Mouse (Mus musculus): ENCODE measurements around the gene Sema5b. TPM values are rescaled to one million over a fixed set of nuclear protein-coding genes. Genes with fewer than 3 reads are reported as not detected.
"Not testable (repeated sequence)": the region's sequence is repeated elsewhere in the genome, so short reads cannot be mapped to it uniquely, and the experiment has no call there.

The Sema5b gene
- polyA plus RNA-seq, 1 experiment = not detected

- Histone ChIP-seq H3K27ac (ENCODE audit: control insufficient read depth, insufficient read depth, low read depth, low read length, poor library complexity) (no peak overlapping the region), H3K4me1 (ENCODE audit: control insufficient read depth, insufficient read depth, low read length) (no peaks in the 10 kb centered on the region), H3K4me3 (replicated peaks; ENCODE audit: control insufficient read depth, low read depth, low read length) (no peak overlapping the region)
- 83% methylated on average over 6 of the region's 6 CpGs for WGBS
- TF ChIP-seq CTCF (IDR thresholded peaks at IDR 0.05; ENCODE audit: control insufficient read depth, insufficient read depth, low read length) = no peak
- no peak for TF ChIP-seq POLR2A (IDR thresholded peaks at IDR 0.05; ENCODE audit: borderline replicate concordance, control insufficient read depth, low read depth, low read length)
Measured at GRCm38 (mm10) chr16:35557038-35557437, 16.1 kb downstream of the Sema5b start.

GRCm38 (mm10) chr16:35561541-35561940 lies 20.6 kb downstream of the Sema5b start:
- WGBS = 60% methylated on average over 6 of the region's 6 CpGs
- TF ChIP-seq CTCF (IDR thresholded peaks at IDR 0.05; ENCODE audit: control insufficient read depth, insufficient read depth, low read length) (no peak), POLR2A (IDR thresholded peaks at IDR 0.05; ENCODE audit: borderline replicate concordance, control insufficient read depth, low read depth, low read length) (no peak)
- no peak overlapping the region for H3K27ac ChIP-seq (ENCODE audit: control insufficient read depth, insufficient read depth, low read depth, low read length, poor library complexity)

GRCm38 (mm10) chr16:35564246-35564905 lies 23.4 kb downstream of the Sema5b start:
- no peak overlapping the region for H3K27ac ChIP-seq (ENCODE audit: control insufficient read depth, insufficient read depth, low read depth, low read length, poor library complexity)
- 79% methylated on average over 22 of the region's 22 CpGs for WGBS

More at GRCm38 (mm10) chr16:35561541-35561940, 20.6 kb downstream of the Sema5b start:
- Histone ChIP-seq H3K4me3 (replicated peaks; ENCODE audit: control insufficient read depth, low read depth, low read length) (no peak overlapping the region), H3K4me1 (ENCODE audit: control insufficient read depth, insufficient read depth, low read length) (no peaks in the 10 kb centered on the region)

GRCm38 (mm10) chr16:35565601-35566000 lies 24.7 kb downstream of the Sema5b start:
- 92% methylated on average over 5 of the region's 5 CpGs for WGBS
- H3K27ac ChIP-seq (ENCODE audit: control insufficient read depth, insufficient read depth, low read depth, low read length, poor library complexity); H3K4me1 ChIP-seq (ENCODE audit: control insufficient read depth, insufficient read depth, low read length); H3K4me3 ChIP-seq (replicated peaks; ENCODE audit: control insufficient read depth, low read depth, low read length): not testable (repeated sequence)

More at GRCm38 (mm10) chr16:35564246-35564905, 23.4 kb downstream of the Sema5b start:
- TF ChIP-seq CTCF (IDR thresholded peaks at IDR 0.05; ENCODE audit: control insufficient read depth, insufficient read depth, low read length) (no peak), POLR2A (IDR thresholded peaks at IDR 0.05; ENCODE audit: borderline replicate concordance, control insufficient read depth, low read depth, low read length) (no peak)
- Histone ChIP-seq H3K4me3 (replicated peaks; ENCODE audit: control insufficient read depth, low read depth, low read length) (no peak overlapping the region), H3K4me1 (ENCODE audit: control insufficient read depth, insufficient read depth, low read length) (no peaks in the 10 kb centered on the region)

GRCm38 (mm10) chr16:35568225-35568880 lies 27.4 kb downstream of the Sema5b start:
- H3K4me1 ChIP-seq (ENCODE audit: control insufficient read depth, insufficient read depth, low read length) = no peaks in the 10 kb centered on the region
- H3K27ac ChIP-seq (ENCODE audit: control insufficient read depth, insufficient read depth, low read depth, low read length, poor library complexity) = no peak overlapping the region
- 74% methylated on average over 15 of the region's 15 CpGs for WGBS
- TF ChIP-seq CTCF (IDR thresholded peaks at IDR 0.05; ENCODE audit: control insufficient read depth, insufficient read depth, low read length) (no peak), POLR2A (IDR thresholded peaks at IDR 0.05; ENCODE audit: borderline replicate concordance, control insufficient read depth, low read depth, low read length) (no peak)
- no peak overlapping the region for H3K4me3 ChIP-seq (replicated peaks; ENCODE audit: control insufficient read depth, low read depth, low read length)

- TF ChIP-seq POLR2A (IDR thresholded peaks at IDR 0.05; ENCODE audit: borderline replicate concordance, control insufficient read depth, low read depth, low read length) = no peak
- no peak for TF ChIP-seq CTCF (IDR thresholded peaks at IDR 0.05; ENCODE audit: control insufficient read depth, insufficient read depth, low read length)
- no peak overlapping the region for H3K27ac ChIP-seq (ENCODE audit: control insufficient read depth, insufficient read depth, low read depth, low read length, poor library complexity)
- no peaks in the 10 kb centered on the region for H3K4me1 ChIP-seq (ENCODE audit: control insufficient read depth, insufficient read depth, low read length)
- 56% methylated on average over 2 of the region's 2 CpGs for WGBS
- H3K4me3 ChIP-seq (replicated peaks; ENCODE audit: control insufficient read depth, low read depth, low read length) = no peak overlapping the region
Measured at GRCm38 (mm10) chr16:35569347-35569746, 28.4 kb downstream of the Sema5b start.

GRCm38 (mm10) chr16:35569758-35570157 lies 28.8 kb downstream of the Sema5b start:
- TF ChIP-seq POLR2A (IDR thresholded peaks at IDR 0.05; ENCODE audit: borderline replicate concordance, control insufficient read depth, low read depth, low read length) = no peak
- TF ChIP-seq CTCF (IDR thresholded peaks at IDR 0.05; ENCODE audit: control insufficient read depth, insufficient read depth, low read length) = no peak
- 77% methylated on average over 9 of the region's 9 CpGs for WGBS
- no peak overlapping the region for H3K27ac ChIP-seq (ENCODE audit: control insufficient read depth, insufficient read depth, low read depth, low read length, poor library complexity)
- H3K4me3 ChIP-seq (replicated peaks; ENCODE audit: control insufficient read depth, low read depth, low read length) = no peak overlapping the region
- no peaks in the 10 kb centered on the region for H3K4me1 ChIP-seq (ENCODE audit: control insufficient read depth, insufficient read depth, low read length)

GRCm38 (mm10) chr16:35570627-35571026 lies 29.7 kb downstream of the Sema5b start:
- WGBS = 66% methylated on average over 12 of the region's 12 CpGs
- no peak overlapping the region for H3K4me3 ChIP-seq (replicated peaks; ENCODE audit: control insufficient read depth, low read depth, low read length)
- H3K27ac ChIP-seq (ENCODE audit: control insufficient read depth, insufficient read depth, low read depth, low read length, poor library complexity) = no peak overlapping the region
- no peak for TF ChIP-seq CTCF (IDR thresholded peaks at IDR 0.05; ENCODE audit: control insufficient read depth, insufficient read depth, low read length)
- TF ChIP-seq POLR2A (IDR thresholded peaks at IDR 0.05; ENCODE audit: borderline replicate concordance, control insufficient read depth, low read depth, low read length) = no peak
- no peaks in the 10 kb centered on the region for H3K4me1 ChIP-seq (ENCODE audit: control insufficient read depth, insufficient read depth, low read length)
